Mouse (Mus musculus): Measurements from ENCODE around the gene Olfr1394. TPM values are rescaled to one million over a fixed set of nuclear protein-coding genes. Genes with fewer than 3 reads are reported as not detected.
"Not testable (repeated sequence)": the region's sequence is repeated elsewhere in the genome, so short reads cannot be mapped to it uniquely, and the experiment has no call there.

Gene Olfr1394
- polyA plus RNA-seq, 1 experiment from 2014 or later: not detected

- 92% methylated on average over 9 of the region's 9 CpGs for WGBS
- not testable (repeated sequence) for H3K4me1 ChIP-seq; H3K9me3 ChIP-seq; H3K4me3 ChIP-seq; H3K27me3 ChIP-seq; H3K27ac ChIP-seq; H3K4me2 ChIP-seq; H3K9ac ChIP-seq; ATAC-seq (ENCODE audit: borderline replicate concordance, extremely low read depth, low FRiP score, low TSS enrichment); H3K36me3 ChIP-seq
Measured at GRCm38 (mm10) chr11:49194771-49195170, 40.6 kb downstream of the Olfr1394 start.

- Histone ChIP-seq H3K4me2 (no peak overlapping the region), H3K27ac (0 out of 2 replicates have a peak overlapping the region, but pooled peaks have one; percentile 47), H3K27me3 (no peaks in the 10 kb centered on the region), H3K9ac (no peak overlapping the region), H3K4me1 (no peaks in the 10 kb centered on the region), H3K9me3 (no peaks in the 10 kb centered on the region), H3K36me3 (no peaks in the 10 kb centered on the region), H3K4me3 (no peak overlapping the region)
- WGBS: 72% methylated on average over 7 of the region's 7 CpGs
- ATAC-seq (ENCODE audit: borderline replicate concordance, extremely low read depth, low FRiP score, low TSS enrichment): no peak
Measured at GRCm38 (mm10) chr11:49195819-49196322, 41.7 kb downstream of the Olfr1394 start.

GRCm38 (mm10) chr11:49200666-49201065 lies 46.5 kb downstream of the Olfr1394 start:
- H3K36me3 ChIP-seq: no peaks in the 10 kb centered on the region
- ATAC-seq (ENCODE audit: borderline replicate concordance, extremely low read depth, low FRiP score, low TSS enrichment): no peak
- H3K4me1 ChIP-seq: peaks cover 13% of the 10 kb centered on the region
- no peak overlapping the region for H3K4me2 ChIP-seq
- no peak overlapping the region for H3K4me3 ChIP-seq
- no peaks in the 10 kb centered on the region for H3K9me3 ChIP-seq
- no peak overlapping the region for H3K9ac ChIP-seq
- H3K27ac ChIP-seq: no peak overlapping the region
- H3K27me3 ChIP-seq: no peaks in the 10 kb centered on the region

GRCm38 (mm10) chr11:49201142-49201541 lies 47.0 kb downstream of the Olfr1394 start:
- Histone ChIP-seq H3K9me3 (no peaks in the 10 kb centered on the region), H3K27ac (no peak overlapping the region), H3K27me3 (no peaks in the 10 kb centered on the region), H3K9ac (no peak overlapping the region), H3K4me2 (no peak overlapping the region), H3K36me3 (no peaks in the 10 kb centered on the region), H3K4me1 (peaks cover 13% of the 10 kb centered on the region), H3K4me3 (no peak overlapping the region)
- ATAC-seq (ENCODE audit: borderline replicate concordance, extremely low read depth, low FRiP score, low TSS enrichment): no peak

- no peak for ATAC-seq (ENCODE audit: borderline replicate concordance, extremely low read depth, low FRiP score, low TSS enrichment)
- no peaks in the 10 kb centered on the region for H3K9me3 ChIP-seq
- H3K27ac ChIP-seq: peak overlapping the region; percentile 99
- H3K36me3 ChIP-seq: 0 out of 2 replicates have a peak, but pooled peaks cover 2% of the 10 kb centered on the region
- peaks cover 13% of the 10 kb centered on the region for H3K4me1 ChIP-seq
- H3K4me3 ChIP-seq: peak overlapping the region; percentile 88
- H3K27me3 ChIP-seq: no peaks in the 10 kb centered on the region
- 51% methylated on average over 2 of the region's 2 CpGs for WGBS
- peak overlapping the region; percentile 82 for H3K4me2 ChIP-seq
- H3K9ac ChIP-seq: peak overlapping the region; percentile 96
Measured at GRCm38 (mm10) chr11:49202071-49202470, 47.9 kb downstream of the Olfr1394 start.

- Histone ChIP-seq H3K9ac (peak overlapping the region; percentile 96), H3K9me3 (no peaks in the 10 kb centered on the region), H3K4me1 (peaks cover 13% of the 10 kb centered on the region), H3K4me3 (peak overlapping the region; percentile 88), H3K4me2 (peak overlapping the region; percentile 82), H3K27ac (peak overlapping the region; percentile 99), H3K27me3 (no peaks in the 10 kb centered on the region), H3K36me3 (0 out of 2 replicates have a peak, but pooled peaks cover 2% of the 10 kb centered on the region)
- ATAC-seq (ENCODE audit: borderline replicate concordance, extremely low read depth, low FRiP score, low TSS enrichment): peak; percentile 15; the same call in 1 of the 2 replicates
- WGBS: 4% methylated on average over 10 of the region's 10 CpGs
Measured at GRCm38 (mm10) chr11:49202523-49203061, 48.4 kb downstream of the Olfr1394 start.

GRCm38 (mm10) chr11:49203129-49203768 lies 49.1 kb downstream of the Olfr1394 start, which contains the start of gene Zfp62:
Zfp62 (plus strand) TSS chr11:49203292.
- peak within 1 kb of the TSS; percentile 99 for H3K27ac ChIP-seq
- no peaks in the 10 kb centered on the region for H3K9me3 ChIP-seq
- no peaks in the 10 kb centered on the region for H3K27me3 ChIP-seq
- H3K36me3 ChIP-seq: 0 out of 2 replicates have a peak, but pooled peaks cover 2% of the 10 kb centered on the region
- peak within 1 kb of the TSS; percentile 82 for H3K4me2 ChIP-seq
- H3K9ac ChIP-seq: peak within 1 kb of the TSS; percentile 96
- peak; percentile 94 for ATAC-seq (ENCODE audit: borderline replicate concordance, extremely low read depth, low FRiP score, low TSS enrichment)
- H3K4me1 ChIP-seq: peaks cover 13% of the 10 kb centered on the region
- WGBS: under 1% methylated on average over 38 of the region's 47 CpGs
- peak within 1 kb of the TSS; percentile 88 for H3K4me3 ChIP-seq

- Histone ChIP-seq H3K27me3 (no peaks in the 10 kb centered on the region), H3K36me3 (0 out of 2 replicates have a peak, but pooled peaks cover 2% of the 10 kb centered on the region), H3K27ac (peak overlapping the region; percentile 99), H3K4me3 (peak overlapping the region; percentile 88), H3K4me2 (peak overlapping the region; percentile 82), H3K9me3 (no peaks in the 10 kb centered on the region), H3K9ac (peak overlapping the region; percentile 96), H3K4me1 (peaks cover 13% of the 10 kb centered on the region)
- ATAC-seq (ENCODE audit: borderline replicate concordance, extremely low read depth, low FRiP score, low TSS enrichment): peak; percentile 60; the same call in 1 of the 2 replicates
- under 1% methylated on average over 24 of the region's 24 CpGs for WGBS
Measured at GRCm38 (mm10) chr11:49203771-49204497, 49.8 kb downstream of the Olfr1394 start.

- H3K4me3 ChIP-seq: peak overlapping the region; percentile 88; the same call in 1 of the 2 replicates
- no peaks in the 10 kb centered on the region for H3K9me3 ChIP-seq
- ATAC-seq (ENCODE audit: borderline replicate concordance, extremely low read depth, low FRiP score, low TSS enrichment): no peak
- 0 out of 2 replicates have a peak, but pooled peaks cover 2% of the 10 kb centered on the region for H3K36me3 ChIP-seq
- no peaks in the 10 kb centered on the region for H3K27me3 ChIP-seq
- no peak overlapping the region; the same call in 1 of the 2 replicates for H3K27ac ChIP-seq
- no peak overlapping the region for H3K9ac ChIP-seq
- H3K4me1 ChIP-seq: peaks cover 13% of the 10 kb centered on the region
- H3K4me2 ChIP-seq: peak overlapping the region; percentile 82
- WGBS: 60% methylated on average over 6 of the region's 6 CpGs
Measured at GRCm38 (mm10) chr11:49205080-49205590, 51.0 kb downstream of the Olfr1394 start.

- Histone ChIP-seq H3K4me3 (no peak overlapping the region), H3K9ac (no peak overlapping the region), H3K36me3 (peaks cover 2% of the 10 kb centered on the region; the same call in 1 of the 2 replicates), H3K4me1 (peaks cover 8% of the 10 kb centered on the region), H3K27me3 (no peaks in the 10 kb centered on the region), H3K9me3 (no peaks in the 10 kb centered on the region), H3K4me2 (no peak overlapping the region), H3K27ac (no peak overlapping the region)
- WGBS: 94% methylated on average over 1 of the region's 1 CpGs
- ATAC-seq (ENCODE audit: borderline replicate concordance, extremely low read depth, low FRiP score, low TSS enrichment): no peak
Measured at GRCm38 (mm10) chr11:49207495-49207894, 53.3 kb downstream of the Olfr1394 start.

Measured in lung, embryonic 15.5 days (tissue).